Mouse (Mus musculus): Measurements from ENCODE around the gene Ell2. TPM values are rescaled to one million over a fixed set of nuclear protein-coding genes. Genes with fewer than 3 reads are reported as not detected.

Ell2 gene
- total RNA-seq, 2 experiments from 2014 or later: 26.6 to 59.7 TPM

GRCm38 (mm10) chr13:75770744-75771143 lies 64.2 kb downstream of the Ell2 start:
- DNase-seq: no peak

GRCm38 (mm10) chr13:75771404-75771803 lies 64.8 kb downstream of the Ell2 start:
- no peak for DNase-seq

GRCm38 (mm10) chr13:75771984-75772730 lies 65.6 kb downstream of the Ell2 start:
- DNase-seq: no peak

- DNase-seq: no peak
Observed at GRCm38 (mm10) chr13:75775961-75776360, 69.4 kb downstream of the Ell2 start.

GRCm38 (mm10) chr13:75776692-75777091 lies 70.1 kb downstream of the Ell2 start:
- no peak for DNase-seq

- DNase-seq: no peak
Observed at GRCm38 (mm10) chr13:75778156-75778555, 71.6 kb downstream of the Ell2 start.

- DNase-seq: no peak
Observed at GRCm38 (mm10) chr13:75779169-75779568, 72.6 kb downstream of the Ell2 start.

- no peak for DNase-seq
Observed at GRCm38 (mm10) chr13:75780096-75780495, 73.5 kb downstream of the Ell2 start.

- DNase-seq: no peak
Observed at GRCm38 (mm10) chr13:75785726-75786125, 79.2 kb downstream of the Ell2 start.

- DNase-seq: no peak
Observed at GRCm38 (mm10) chr13:75786264-75786663, 79.7 kb downstream of the Ell2 start.

- DNase-seq: no peak
Observed at GRCm38 (mm10) chr13:75787364-75787763, 80.8 kb downstream of the Ell2 start.

GRCm38 (mm10) chr13:75788178-75788577 lies 81.6 kb downstream of the Ell2 start:
- DNase-seq: no peak

GRCm38 (mm10) chr13:75789061-75789834 lies 82.7 kb downstream of the Ell2 start:
- no peak for DNase-seq

- no peak for DNase-seq
Observed at GRCm38 (mm10) chr13:75790550-75791205, 84.1 kb downstream of the Ell2 start.

- DNase-seq: no peak
Observed at GRCm38 (mm10) chr13:75793863-75794629, 87.5 kb downstream of the Ell2 start.

- DNase-seq: peak; percentile 95
Observed at GRCm38 (mm10) chr13:75797369-75798141, 91.0 kb downstream of the Ell2 start.

- peak; percentile 52 for DNase-seq
Observed at GRCm38 (mm10) chr13:75798413-75799302, 92.1 kb downstream of the Ell2 start.

GRCm38 (mm10) chr13:75799421-75799820 lies 92.9 kb downstream of the Ell2 start:
- DNase-seq: no peak

GRCm38 (mm10) chr13:75807969-75808368 lies 101.4 kb downstream of the Ell2 start:
- no peak for DNase-seq

GRCm38 (mm10) chr13:75809957-75810356 lies 103.4 kb downstream of the Ell2 start:
- no peak for DNase-seq

All from adrenal gland, postnatal 10 days (tissue).